Mouse (Mus musculus) cerebral cortex, adult 2 months (tissue): ENCODE measurements around the gene Gm16440.

Experiments used
- WGBS: fragments of 180-500 bp; shearing (Covaris S2); methylation state at CpG from one replicate; pipeline ENCODE4 v1.1.7; 2018; 5-methylcytosine and 5-hydroxymethylcytosine counted together

Gene Gm16440

GRCm38 (mm10) chr14:6390219-6390618, at the start of gene Gm16440:
Gene Gm16440 (minus strand): TSS chr14:6390319.
- 87% methylated on average over 2 of the region's 4 CpGs for WGBS

GRCm38 (mm10) chr14:6426766-6427165, 36.6 kb upstream of the Gm16440 start:
- WGBS = 10% methylated on average over 19 of the region's 42 CpGs

- 11% methylated on average over 22 of the region's 22 CpGs for WGBS
Observed at GRCm38 (mm10) chr14:6426353-6426752, 36.2 kb upstream of the Gm16440 start.

- WGBS = no CpG with 5 or more reads among the region's 2 CpGs
Observed at GRCm38 (mm10) chr14:6412382-6412781, 22.3 kb upstream of the Gm16440 start, which contains the start of gene Gm3591. Gene Gm3591 (minus strand): TSS chr14:6412482.

- WGBS = no CpG with 5 or more reads among the region's 10 CpGs
Observed at GRCm38 (mm10) chr14:6343578-6343977, 46.5 kb downstream of the Gm16440 start, which contains the start of gene Gm3618. Gene Gm3618 (minus strand): TSS chr14:6343678.
